Mouse (Mus musculus): ENCODE results near the gene Psmb11. TPM values are rescaled to one million over a fixed set of nuclear protein-coding genes. Genes with fewer than 3 reads are reported as not detected.

Gene Psmb11
- polyA plus RNA-seq, 1 experiment from 2014 or later = 0.01 TPM

GRCm38 (mm10) chr14:54578063-54578462 lies 43.2 kb upstream of the Psmb11 start:
- DNase-seq (ENCODE audit: low read depth, low spot score) (no peak), ATAC-seq (peak; percentile 14)
- H3K27me3 ChIP-seq = no peaks in the 10 kb centered on the region
- ChIA-PET POLR2A (interaction anchor here (0.7 to 2.6 kb wide), 5 partner anchors 11 to 45 kb away, joined by 3 to 9 read pairs (median 8); partner anchors contain the start of gene Haus4), CTCF (interaction anchor here (0.6 to 3.7 kb wide), 7 partner anchors 9 to 66 kb away, joined by 3 to 16 read pairs (median 4); partner anchors contain the start of gene Haus4)
- no peak for TF ChIP-seq CTCF (IDR thresholded peaks at IDR 0.05)
- in situ Hi-C loops (cut with MboI; ENCODE audit: low pct_unique_long_range_greater_than_20kb) = loop anchor here (10.0 kb wide), 1 partner anchor 353 kb away; no protein-coding TSS in a partner anchor

- POLR2A ChIA-PET = interaction anchor here (2.5 kb wide), 1 partner anchor 12 kb away, joined by 9 read pairs; no protein-coding TSS in a partner anchor
- H3K27me3 ChIP-seq = no peaks in the 10 kb centered on the region
- TF ChIP-seq CTCF (IDR thresholded peaks at IDR 0.05) = no peak
- in situ Hi-C loops (cut with MboI; ENCODE audit: low pct_unique_long_range_greater_than_20kb) = loop anchor here (5.0 to 10.0 kb wide), 2 partner anchors 58 to 355 kb away; no protein-coding TSS in a partner anchor
- DNase-seq (ENCODE audit: low read depth, low spot score) (no peak), ATAC-seq (no peak)
- CTCF ChIA-PET = interaction anchor here (0.8 to 3.7 kb wide), 5 partner anchors 10 to 51 kb away, joined by 3 to 16 read pairs (median 4); partner anchors contain the start of gene Haus4
These were observed 41.6 kb upstream of the Psmb11 start for GRCm38 (mm10) chr14:54579638-54580037.

GRCm38 (mm10) chr14:54582536-54582935 lies 38.7 kb upstream of the Psmb11 start:
- no peak for DNase-seq (ENCODE audit: low read depth, low spot score)
- H3K27me3 ChIP-seq = no peaks in the 10 kb centered on the region
- ATAC-seq = no peak
- in situ Hi-C loops (cut with MboI; ENCODE audit: low pct_unique_long_range_greater_than_20kb) = loop anchor here (5.0 kb wide), 1 partner anchor 55 kb away; no protein-coding TSS in a partner anchor
- no peak for TF ChIP-seq CTCF (IDR thresholded peaks at IDR 0.05)
- POLR2A ChIA-PET = no interaction called here
- CTCF ChIA-PET = interaction anchor here (1.4 to 4.5 kb wide), 5 partner anchors 10 to 62 kb away, joined by 3 to 23 read pairs (median 10); no protein-coding TSS in a partner anchor

GRCm38 (mm10) chr14:54583681-54584338 lies 37.4 kb upstream of the Psmb11 start:
- no peaks in the 10 kb centered on the region for H3K27me3 ChIP-seq
- in situ Hi-C loops (cut with MboI; ENCODE audit: low pct_unique_long_range_greater_than_20kb) = loop anchor here (5.0 kb wide), 1 partner anchor 53 kb away; no protein-coding TSS in a partner anchor
- ATAC-seq (no peak), DNase-seq (ENCODE audit: low read depth, low spot score) (no peak)
- CTCF ChIA-PET = interaction anchor here (0.6 to 4.5 kb wide), 15 partner anchors 9 to 69 kb away, joined by 3 to 23 read pairs (median 3); no protein-coding TSS in a partner anchor
- POLR2A ChIA-PET = interaction anchor here (0.7 kb wide), 1 partner anchor 10 kb away, joined by 3 read pairs; no protein-coding TSS in a partner anchor
- TF ChIP-seq CTCF (IDR thresholded peaks at IDR 0.05) = no peak

- ATAC-seq (no peak), DNase-seq (ENCODE audit: low read depth, low spot score) (no peak)
- in situ Hi-C loops (cut with MboI; ENCODE audit: low pct_unique_long_range_greater_than_20kb) = no loop called here
- H3K27me3 ChIP-seq = no peaks in the 10 kb centered on the region
- CTCF ChIA-PET = no interaction called here
- POLR2A ChIA-PET = interaction anchor here (1.5 kb wide), 1 partner anchor 26 kb away, joined by 3 read pairs; no protein-coding TSS in a partner anchor
- no peak for TF ChIP-seq CTCF (IDR thresholded peaks at IDR 0.05)
These were observed 30.2 kb upstream of the Psmb11 start for GRCm38 (mm10) chr14:54591056-54591455.

GRCm38 (mm10) chr14:54592319-54592934 lies 28.8 kb upstream of the Psmb11 start:
- ChIA-PET CTCF (interaction anchor here (1.2 to 1.5 kb wide), 2 partner anchors 9 to 13 kb away, joined by 3 read pairs; partner anchors contain the start of gene 4931414P19Rik), POLR2A (interaction anchor here (0.6 kb wide), 1 partner anchor 382 kb away, joined by 3 read pairs; no protein-coding TSS in a partner anchor)
- in situ Hi-C loops (cut with MboI; ENCODE audit: low pct_unique_long_range_greater_than_20kb) = no loop called here
- no peak for DNase-seq (ENCODE audit: low read depth, low spot score)
- ATAC-seq = no peak
- no peak for TF ChIP-seq CTCF (IDR thresholded peaks at IDR 0.05)
- no peaks in the 10 kb centered on the region for H3K27me3 ChIP-seq

GRCm38 (mm10) chr14:54594055-54594454 lies 27.2 kb upstream of the Psmb11 start:
- no peak for DNase-seq (ENCODE audit: low read depth, low spot score)
- CTCF ChIA-PET = interaction anchor here (1.0 to 1.8 kb wide), 3 partner anchors 14 to 24 kb away, joined by 3 to 5 read pairs (median 3); no protein-coding TSS in a partner anchor
- in situ Hi-C loops (cut with MboI; ENCODE audit: low pct_unique_long_range_greater_than_20kb) = no loop called here
- H3K27me3 ChIP-seq = no peaks in the 10 kb centered on the region
- TF ChIP-seq CTCF (IDR thresholded peaks at IDR 0.05) = no peak
- no peak for ATAC-seq
- POLR2A ChIA-PET = interaction anchor here (0.7 kb wide), 1 partner anchor 20 kb away, joined by 4 read pairs; no protein-coding TSS in a partner anchor

- ChIA-PET CTCF (interaction anchor here (0.7 to 2.6 kb wide), 6 partner anchors 11 to 25 kb away, joined by 3 to 13 read pairs (median 3); no protein-coding TSS in a partner anchor), POLR2A (interaction anchor here (0.7 kb wide), 1 partner anchor 9 kb away, joined by 3 read pairs; no protein-coding TSS in a partner anchor)
- ATAC-seq (no peak), DNase-seq (ENCODE audit: low read depth, low spot score) (no peak)
- H3K27me3 ChIP-seq = no peaks in the 10 kb centered on the region
- in situ Hi-C loops (cut with MboI; ENCODE audit: low pct_unique_long_range_greater_than_20kb) = no loop called here
- TF ChIP-seq CTCF (IDR thresholded peaks at IDR 0.05) = no peak
These were observed 26.4 kb upstream of the Psmb11 start for GRCm38 (mm10) chr14:54594631-54595414.

- no peak for TF ChIP-seq CTCF (IDR thresholded peaks at IDR 0.05)
- POLR2A ChIA-PET = interaction anchor here (0.7 kb wide), 1 partner anchor 24 kb away, joined by 3 read pairs; no protein-coding TSS in a partner anchor
- DNase-seq (ENCODE audit: low read depth, low spot score) (no peak), ATAC-seq (no peak)
- in situ Hi-C loops (cut with MboI; ENCODE audit: low pct_unique_long_range_greater_than_20kb) = no loop called here
- CTCF ChIA-PET = interaction anchor here (2.6 kb wide), 1 partner anchor 13 kb away, joined by 13 read pairs; no protein-coding TSS in a partner anchor
- no peaks in the 10 kb centered on the region for H3K27me3 ChIP-seq
These were observed 24.1 kb upstream of the Psmb11 start for GRCm38 (mm10) chr14:54597084-54597483.

Measured in Patski (cell line).